ENCODE assay signal across 28 mouse cellular contexts in genomic region chr16:37579591-37579990, GRCm38 (mm10). TPM values are rescaled to one million over a fixed set of nuclear protein-coding genes. Genes with fewer than 3 reads are reported as not detected.
DNase-seq lines count a peak whose midpoint lies in the region; ATAC-seq and TF ChIP-seq lines count a peak whose summit lies in the region.
"Had no signal": no experiment of that assay in that cellular context is flagged by ENCODE, and none has a peak within 500 bp of the region (broad histone marks: within the 10 kb centered on the region; RNA-seq: fewer than 3 reads in every experiment).

No protein-coding gene starts in this region.

- no peak overlapping the region for H3K27ac ChIP-seq in kidney, embryonic 15.5 days
- 0 out of 2 replicates have a peak overlapping the region, but pooled peaks have one; percentile 17 for H3K27ac ChIP-seq in midbrain, embryonic 10.5 days (replicated peaks)
- H3K27ac ChIP-seq in midbrain, postnatal 0 days (ENCODE audit: low read depth, low read length): no peak overlapping the region
- peak overlapping the region; percentile 54; the same call in 1 of the 2 replicates for H3K27ac ChIP-seq in liver, embryonic 12.5 days
- H3K27ac ChIP-seq: embryonic facial prominence, embryonic 10.5 days; forebrain, embryonic 15.5 days; hindbrain, embryonic 10.5 days; limb, embryonic 10.5 days; neural tube, embryonic 12.5 days; stomach, embryonic 15.5 days had no signal

- no peak for ATAC-seq in kidney, embryonic 15.5 days (replicated peaks; ENCODE audit: low FRiP score)
- no peak for ATAC-seq in midbrain, postnatal 0 days (ENCODE audit: low FRiP score)
- no peak for ATAC-seq in liver, embryonic 12.5 days
- ATAC-seq: forebrain, embryonic 15.5 days; hindbrain, embryonic 16.5 days had no signal

- 81% methylated on average over 1 of the region's 1 CpGs for WGBS in kidney, embryonic 15.5 days
- WGBS in midbrain, embryonic 10.5 days: 90% methylated on average over 1 of the region's 1 CpGs
- 93% methylated on average over 1 of the region's 1 CpGs for WGBS in midbrain, postnatal 0 days
- WGBS in liver, embryonic 12.5 days (ENCODE audit: insufficient replicate concordance): 65% methylated on average over 1 of the region's 1 CpGs

- H3K27me3 ChIP-seq in kidney, embryonic 15.5 days: no peaks in the 10 kb centered on the region
- H3K27me3 ChIP-seq in midbrain, embryonic 10.5 days (ENCODE audit: low read depth, poor library complexity, severe bottlenecking): no peaks in the 10 kb centered on the region
- no peaks in the 10 kb centered on the region for H3K27me3 ChIP-seq in midbrain, postnatal 0 days (ENCODE audit: insufficient read depth, low read length)
- peaks cover 6% of the 10 kb centered on the region for H3K27me3 ChIP-seq in liver, embryonic 12.5 days (replicated peaks)
- H3K27me3 ChIP-seq: forebrain, embryonic 15.5 days; neural tube, embryonic 12.5 days; stomach, embryonic 15.5 days had no signal

- TF ChIP-seq CTCF in midbrain, postnatal 0 days (IDR thresholded peaks at IDR 0.05): no peak

- DNase-seq in kidney, adult 11 months: peak; percentile 51
- no peak for DNase-seq in midbrain, embryonic 10.5 days (ENCODE audit: low spot score)
- DNase-seq in midbrain, postnatal 0 days (ENCODE audit: low spot score): no peak
- DNase-seq in lung, postnatal 4 days: no peak
- DNase-seq in adrenal gland, postnatal 10 days: no peak
- DNase-seq: cerebellum, adult 11-12 months; cerebellum, postnatal 10 days; lung, adult 18-20 months; lung, postnatal 10 days; midbrain, embryonic 14.5 days; retina, postnatal 1 day; right cerebral cortex, postnatal 25 days; thymus, postnatal 25 days had no signal

- no peak overlapping the region for H3K4me2 ChIP-seq in kidney, embryonic 15.5 days
- H3K4me2 ChIP-seq in midbrain, postnatal 0 days (ENCODE audit: low read depth, low read length, poor library complexity, severe bottlenecking): no peak overlapping the region
- H3K4me2 ChIP-seq in liver, embryonic 12.5 days: no peak overlapping the region
- H3K4me2 ChIP-seq: forebrain, embryonic 15.5 days; heart, embryonic 11.5 days; neural tube, embryonic 12.5 days; stomach, embryonic 15.5 days had no signal

- H3K4me3 ChIP-seq in kidney, embryonic 15.5 days (replicated peaks): no peak overlapping the region
- H3K4me3 ChIP-seq in midbrain, embryonic 10.5 days: no peak overlapping the region
- no peak overlapping the region for H3K4me3 ChIP-seq in midbrain, postnatal 0 days (ENCODE audit: low read depth, low read length)
- no peak overlapping the region for H3K4me3 ChIP-seq in liver, embryonic 12.5 days
- H3K4me3 ChIP-seq: embryonic facial prominence, embryonic 10.5 days; forebrain, embryonic 15.5 days; hindbrain, embryonic 10.5 days; limb, embryonic 10.5 days; neural tube, embryonic 12.5 days; stomach, embryonic 15.5 days had no signal

- H3K4me1 ChIP-seq in kidney, embryonic 15.5 days: peaks cover 10% of the 10 kb centered on the region
- H3K4me1 ChIP-seq in midbrain, embryonic 10.5 days: peaks cover 44% of the 10 kb centered on the region
- peaks cover 4% of the 10 kb centered on the region; the same call in 1 of the 2 replicates for H3K4me1 ChIP-seq in midbrain, postnatal 0 days (ENCODE audit: insufficient read depth, low read length)
- peaks cover 11% of the 10 kb centered on the region for H3K4me1 ChIP-seq in liver, embryonic 12.5 days

- H3K9me3 ChIP-seq in kidney, embryonic 15.5 days (replicated peaks): no peaks in the 10 kb centered on the region
- H3K9me3 ChIP-seq in midbrain, embryonic 10.5 days (replicated peaks): no peaks in the 10 kb centered on the region
- no peaks in the 10 kb centered on the region for H3K9me3 ChIP-seq in midbrain, postnatal 0 days (ENCODE audit: low read length)
- no peaks in the 10 kb centered on the region for H3K9me3 ChIP-seq in liver, embryonic 12.5 days (replicated peaks)
- H3K9me3 ChIP-seq: embryonic facial prominence, embryonic 10.5 days; forebrain, embryonic 15.5 days; hindbrain, embryonic 10.5 days; limb, embryonic 10.5 days; neural tube, embryonic 12.5 days; stomach, embryonic 15.5 days had no signal

- H3K36me3 ChIP-seq in kidney, embryonic 15.5 days: no peaks in the 10 kb centered on the region
- no peaks in the 10 kb centered on the region for H3K36me3 ChIP-seq in midbrain, embryonic 10.5 days
- no peaks in the 10 kb centered on the region for H3K36me3 ChIP-seq in midbrain, postnatal 0 days (ENCODE audit: insufficient read depth, low read length)
- H3K36me3 ChIP-seq in liver, embryonic 12.5 days: no peaks in the 10 kb centered on the region; the same call in 1 of the 2 replicates
- H3K36me3 ChIP-seq: forebrain, embryonic 15.5 days; hindbrain, embryonic 10.5 days; neural tube, embryonic 12.5 days; stomach, embryonic 15.5 days had no signal

- no peak overlapping the region for H3K9ac ChIP-seq in kidney, embryonic 15.5 days
- no peak overlapping the region for H3K9ac ChIP-seq in midbrain, postnatal 0 days (replicated peaks; ENCODE audit: low read length, poor library complexity, severe bottlenecking)
- H3K9ac ChIP-seq in liver, embryonic 12.5 days: no peak overlapping the region
- H3K9ac ChIP-seq: forebrain, embryonic 15.5 days; neural tube, embryonic 12.5 days; stomach, embryonic 15.5 days had no signal

RNA-seq across cellular contexts. Expression of gene Hgd, which starts 0.4 kb away (rescaled TPM):
- 4.0 and 4.6 TPM in 2 replicates for polyA plus RNA-seq in kidney, embryonic 15.5 days (2015; fragmentation: Nextera tagmentation; extraction: Ambion mirVana)
- polyA plus RNA-seq in midbrain, embryonic 10.5 days (2016; fragmentation: Nextera tagmentation; extraction: Ambion mirVana): 0.21 and 0.31 TPM in 2 replicates
- total RNA-seq in midbrain, postnatal 0 days (2014; rRNA removed): 0.27 TPM in 1 of 2 replicates, not detected in the other
- 0.32 and 0.43 TPM in 2 replicates for polyA plus RNA-seq in midbrain, postnatal 0 days (2015; fragmentation: Nextera tagmentation; extraction: Ambion mirVana)
- polyA plus RNA-seq in liver, embryonic 12.5 days (2016; fragmentation: Nextera tagmentation; extraction: Ambion mirVana): 17.8 and 19.5 TPM in 2 replicates
- total RNA-seq in adrenal gland, postnatal 10 days (2021): 10 to 100 TPM; 20.0 to 33.9 TPM
- total RNA-seq: granulocyte monocyte progenitor cell, adult 5-6 weeks; layer of hippocampus, postnatal 14 days; megakaryocyte progenitor cell, adult 5-6 weeks had no signal
- polyA plus RNA-seq: adrenal gland, adult 2 months; cortical plate, adult 2 months; hindbrain, embryonic 10.5 days; hindbrain, embryonic 16.5 days; neural tube, embryonic 12.5 days had no signal

RNA-seq across cellular contexts. Expression of gene Rabl3, which starts 39.9 kb away (rescaled TPM):
- polyA plus RNA-seq in kidney, embryonic 15.5 days (2015; fragmentation: Nextera tagmentation; extraction: Ambion mirVana): 22.3 and 23.6 TPM in 2 replicates
- 45.9 and 48.4 TPM in 2 replicates for polyA plus RNA-seq in midbrain, embryonic 10.5 days (2016; fragmentation: Nextera tagmentation; extraction: Ambion mirVana)
- 5.9 and 9.0 TPM in 2 replicates for total RNA-seq in midbrain, postnatal 0 days (2014; rRNA removed)
- 11.6 and 13.8 TPM in 2 replicates for polyA plus RNA-seq in midbrain, postnatal 0 days (2015; fragmentation: Nextera tagmentation; extraction: Ambion mirVana)
- 19.8 and 20.8 TPM in 2 replicates for polyA plus RNA-seq in liver, embryonic 12.5 days (2016; fragmentation: Nextera tagmentation; extraction: Ambion mirVana)
- 10 to 100 TPM; 11.1 to 13.1 TPM for total RNA-seq in adrenal gland, postnatal 10 days (2021)

RNA-seq across cellular contexts. Expression of gene Gtf2e1, which starts 40.0 kb away (rescaled TPM):
- 27.6 and 27.9 TPM in 2 replicates for polyA plus RNA-seq in kidney, embryonic 15.5 days (2015; fragmentation: Nextera tagmentation; extraction: Ambion mirVana)
- 55.2 and 59.9 TPM in 2 replicates for polyA plus RNA-seq in midbrain, embryonic 10.5 days (2016; fragmentation: Nextera tagmentation; extraction: Ambion mirVana)
- 23.2 and 24.1 TPM in 2 replicates for total RNA-seq in midbrain, postnatal 0 days (2014; rRNA removed)
- 20.3 and 20.7 TPM in 2 replicates for polyA plus RNA-seq in midbrain, postnatal 0 days (2015; fragmentation: Nextera tagmentation; extraction: Ambion mirVana)
- 18.1 and 18.3 TPM in 2 replicates for polyA plus RNA-seq in liver, embryonic 12.5 days (2016; fragmentation: Nextera tagmentation; extraction: Ambion mirVana)
- 10 to 100 TPM; 13.8 to 14.2 TPM for total RNA-seq in adrenal gland, postnatal 10 days (2021)

Comparison
In these comparisons a context has a peak if more than half of its experiments do, and no peak if none do; other contexts are left out.
1. H3K27ac ChIP-seq: peak in midbrain, embryonic 10.5 days (single experiment) and liver, embryonic 12.5 days (single experiment); none in kidney, embryonic 15.5 days (single experiment) and midbrain, postnatal 0 days (single experiment).